Mouse (Mus musculus) neutrophil, adult 5-6 weeks (primary cell): Measurements from ENCODE around the gene Hint3. TPM values are rescaled to one million over a fixed set of nuclear protein-coding genes. Genes with fewer than 3 reads are reported as not detected.
A peak's percentile ranks its signal among the peaks of the same experiment; 100 is the strongest.

Source experiments
- ATAC-seq: fragments of 151-379, 151-347 bp; 2 replicates; pipeline ENCODE4 v1.8.0; 2017; ENCODE audit warnings: mild to moderate bottlenecking, moderate TSS enrichment; ENCODE audit not compliant: insufficient number of reproducible peaks, poor library complexity, low FRiP score, severe bottlenecking; ENCODE audit errors: extremely low read depth
- total RNA-seq: library from RNA; stranded (forward); fragments of 200-1000 nt; gene quantifications from 2 replicates; pipeline ENCODE4 v1.2.3, GENCODE M21; 2017

The Hint3 gene
- total RNA-seq, 1 experiment from 2014 or later, result 30.6 TPM

GRCm38 (mm10) chr10:30608109-30608508 lies 21.3 kb downstream of the Hint3 start:
- no peak for ATAC-seq

GRCm38 (mm10) chr10:30600542-30600966 lies 28.9 kb downstream of the Hint3 start, which contains the start of gene Trmt11:
Trmt11 (minus strand) TSS chr10:30600749.
- ATAC-seq, result peak; percentile 68

DNA sequence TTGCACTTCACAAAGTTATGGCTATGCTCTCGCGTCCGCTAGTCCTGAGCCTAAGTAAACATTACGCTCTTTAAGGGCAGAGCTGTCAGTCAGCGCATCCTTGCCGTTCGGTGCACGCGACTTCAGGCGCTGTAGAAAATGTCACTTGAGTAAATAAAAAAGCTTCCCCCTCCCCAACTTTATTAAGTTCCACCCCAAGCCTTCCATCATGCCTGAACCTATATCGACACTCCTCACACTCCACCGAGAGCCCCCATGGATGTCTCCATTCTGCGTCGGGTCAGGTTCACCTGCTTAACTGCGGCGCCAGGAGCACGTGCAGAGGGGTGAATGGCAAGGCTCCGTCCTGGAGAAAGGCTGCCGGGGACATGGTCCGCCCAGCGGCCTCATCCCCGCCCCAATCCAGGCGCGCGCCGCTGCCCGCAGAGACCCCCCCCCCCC lies 29.3 kb downstream of the Hint3 start:
- peak; percentile 24 for ATAC-seq

DNA sequence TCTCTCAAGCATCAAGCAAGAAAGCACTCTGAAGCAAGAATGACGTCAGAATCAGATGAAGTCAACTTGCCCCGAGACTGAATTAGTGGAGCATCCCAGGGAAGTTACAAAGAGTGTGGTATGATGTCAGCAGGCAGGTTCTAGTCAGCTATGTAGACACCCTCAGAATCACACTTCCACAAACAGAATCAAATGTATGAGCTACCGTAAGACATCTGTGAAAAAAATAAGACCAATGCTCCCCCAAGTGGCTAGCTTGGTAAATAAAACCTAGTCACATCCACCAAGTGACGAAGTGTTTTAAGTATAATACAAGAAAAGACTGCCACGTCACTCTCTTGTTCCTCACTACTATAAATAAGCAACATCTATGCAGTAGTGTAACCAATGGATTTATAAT lies 42.4 kb downstream of the Hint3 start:
- no peak for ATAC-seq

- ATAC-seq, result no peak
Measured at GRCm38 (mm10) chr10:30585691-30586090, 43.7 kb downstream of the Hint3 start.

DNA sequence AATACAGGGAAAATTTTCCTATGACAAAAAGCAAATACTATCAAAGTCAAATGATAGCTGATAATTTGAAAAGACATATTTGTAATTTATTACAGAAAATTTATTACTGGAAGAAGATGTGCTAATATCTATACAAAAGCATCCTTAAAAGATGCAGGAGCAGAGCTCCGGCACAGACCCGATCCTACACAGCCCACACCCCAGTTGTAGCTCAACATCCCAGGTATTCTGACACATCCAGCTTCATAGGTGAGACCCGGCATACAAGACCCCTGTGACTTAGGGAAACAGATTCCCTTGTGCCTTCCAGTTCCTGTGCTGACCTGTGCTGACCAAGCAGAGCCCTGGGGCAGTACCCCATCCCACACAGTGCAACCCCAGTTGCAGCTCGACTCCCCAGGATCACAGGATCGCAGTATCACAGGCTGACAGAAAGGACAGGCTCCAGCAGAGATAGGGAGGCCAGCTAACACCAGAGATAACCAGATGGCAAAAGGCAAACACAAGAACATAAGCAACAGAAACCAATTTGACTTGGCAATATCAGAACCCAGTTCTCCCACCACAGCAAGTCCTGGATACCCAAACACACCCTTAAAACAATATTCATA lies 51.7 kb downstream of the Hint3 start:
- ATAC-seq, result no peak

GRCm38 (mm10) chr10:30566364-30566763 lies 63.1 kb downstream of the Hint3 start:
- no peak for ATAC-seq

- ATAC-seq, result no peak
Measured at GRCm38 (mm10) chr10:30564651-30565050, 64.8 kb downstream of the Hint3 start.

Other genes starting within 250 kb of the Hint3 start
- gene Trmt11, start 28.9 kb downstream of the Hint3 start, total RNA-seq, result 11.5 and 11.6 TPM in 2 replicates
- gene Ncoa7, start 173.7 kb upstream of the Hint3 start, total RNA-seq, result 9.6 and 13.3 TPM in 2 replicates
- 0.25 TPM in 1 of 2 replicates, not detected in the other for gene Hey2, start 213.2 kb upstream of the Hint3 start, total RNA-seq